Mouse (Mus musculus) embryonic facial prominence, embryonic 14.5 days (tissue): ENCODE measurements around the gene Rnase11. TPM values are rescaled to one million over a fixed set of nuclear protein-coding genes. Genes with fewer than 3 reads are reported as not detected.

Source experiments
- ATAC-seq: fragments of 200-750 bp; cut with Nextera tagmentation; 2 replicates; pipeline ENCODE4 v1.8.0; 2017; ENCODE audit warnings: low read depth, moderate number of reproducible peaks, moderate TSS enrichment
- DNase-seq: peaks from one replicate; pipeline ENCODE4 v3.0.0-alpha.2; 2015; ENCODE audit warnings: low spot score
- H3K27ac ChIP-seq: fragments of 300-500 bp; sonication (generic); replicated peaks from 2 replicates; pipeline ENCODE4 v1.5.1; 2014; ENCODE audit warnings: low read depth, mild to moderate bottlenecking, low read length, moderate library complexity
- H3K27me3 ChIP-seq: fragments of 300-500 bp; sonication (generic); replicated peaks from 2 replicates; pipeline ENCODE4 v1.6.1; 2014; ENCODE audit warnings: low read length; ENCODE audit not compliant: control insufficient read depth, insufficient read depth
- H3K36me3 ChIP-seq: fragments of 300-500 bp; sonication (generic); 2 replicates; pipeline ENCODE4 v1.6.1; 2014; ENCODE audit warnings: low read length, mixed read lengths; ENCODE audit not compliant: control insufficient read depth, insufficient read depth
- H3K4me1 ChIP-seq: fragments of 300-500 bp; sonication (generic); 2 replicates; pipeline ENCODE4 v1.6.1; 2014; ENCODE audit warnings: antibody characterized with exemption, low read length; ENCODE audit not compliant: control insufficient read depth, insufficient read depth
- H3K4me2 ChIP-seq: fragments of 300-500 bp; sonication (generic); 2 replicates; pipeline ENCODE4 v1.6.1; 2014; ENCODE audit warnings: low read depth, mild to moderate bottlenecking, low read length, moderate library complexity, mixed read lengths
- H3K4me3 ChIP-seq: fragments of 300-500 bp; sonication (generic); 2 replicates; pipeline ENCODE4 v1.5.1; 2014; ENCODE audit warnings: low read depth, mild to moderate bottlenecking, low read length
- H3K9ac ChIP-seq: fragments of 300-500 bp; sonication (generic); 2 replicates; pipeline ENCODE4 v1.6.1; 2014; ENCODE audit warnings: low read depth, mild to moderate bottlenecking, low read length, moderate library complexity, mixed read lengths
- H3K9me3 ChIP-seq: fragments of 300-500 bp; sonication (generic); 2 replicates; pipeline ENCODE4 v1.6.1; 2016; ENCODE audit warnings: low read length; ENCODE audit not compliant: control insufficient read depth
- WGBS: fragments of 180-500 bp; shearing (Covaris S2); extraction: QIAGEN DNeasy Blood & Tissue Kit; methylation state at CpG from one replicate; pipeline ENCODE4 v1.1.7; 2014; 5-methylcytosine and 5-hydroxymethylcytosine counted together
- polyA plus RNA-seq: library from polyadenylated mRNA; unstranded; fragments of >200 nt; fragmentation: Nextera tagmentation; extraction: Ambion mirVana; gene quantifications from 2 replicates; pipeline ENCODE4 v1.2.1, GENCODE M21; 2014

Gene Rnase11
- polyA plus RNA-seq, 1 experiment from 2014 or later: not detected

- Histone ChIP-seq H3K4me2 (no peak overlapping the region), H3K27me3 (peaks cover 2% of the 10 kb centered on the region; the same call in 1 of the 2 replicates), H3K36me3 (no peaks in the 10 kb centered on the region), H3K9me3 (no peaks in the 10 kb centered on the region), H3K9ac (no peak overlapping the region), H3K27ac (no peak overlapping the region), H3K4me3 (no peak overlapping the region), H3K4me1 (no peaks in the 10 kb centered on the region)
- ATAC-seq (no peak), DNase-seq (no peak)
- 77% methylated on average over 2 of the region's 2 CpGs for WGBS
These were observed 35.1 kb upstream of the Rnase11 start for GRCm38 (mm10) chr14:51085086-51085485.

- Histone ChIP-seq H3K36me3 (no peaks in the 10 kb centered on the region), H3K4me1 (no peaks in the 10 kb centered on the region), H3K9ac (peak overlapping the region; percentile 47), H3K4me3 (peak overlapping the region; percentile 44), H3K9me3 (no peaks in the 10 kb centered on the region), H3K27me3 (peaks cover 4% of the 10 kb centered on the region; the same call in 1 of the 2 replicates), H3K27ac (no peak overlapping the region), H3K4me2 (peak overlapping the region; percentile 62)
- DNase-seq: no peak
- WGBS: 8% methylated on average over 7 of the region's 7 CpGs
- ATAC-seq: no peak
These were observed 33.8 kb upstream of the Rnase11 start for GRCm38 (mm10) chr14:51083805-51084204.

- H3K4me2 ChIP-seq: peak overlapping the region; percentile 62
- H3K27me3 ChIP-seq: peaks cover 4% of the 10 kb centered on the region; the same call in 1 of the 2 replicates
- peak; percentile 73 for ATAC-seq
- no peaks in the 10 kb centered on the region for H3K4me1 ChIP-seq
- 2% methylated on average over 40 of the region's 40 CpGs for WGBS
- no peak overlapping the region for H3K27ac ChIP-seq
- DNase-seq: peak; percentile 70
- H3K9me3 ChIP-seq: no peaks in the 10 kb centered on the region
- no peaks in the 10 kb centered on the region for H3K36me3 ChIP-seq
- peak overlapping the region; percentile 47 for H3K9ac ChIP-seq
- peak overlapping the region; percentile 44 for H3K4me3 ChIP-seq
These were observed 32.9 kb upstream of the Rnase11 start for GRCm38 (mm10) chr14:51082599-51083581.

- Histone ChIP-seq H3K4me3 (no peak overlapping the region), H3K36me3 (no peaks in the 10 kb centered on the region), H3K27me3 (peaks cover 4% of the 10 kb centered on the region; the same call in 1 of the 2 replicates), H3K9me3 (no peaks in the 10 kb centered on the region), H3K27ac (no peak overlapping the region), H3K4me1 (no peaks in the 10 kb centered on the region), H3K4me2 (no peak overlapping the region), H3K9ac (no peak overlapping the region)
- ATAC-seq (no peak), DNase-seq (no peak)
- 83% methylated on average over 2 of the region's 2 CpGs for WGBS
These were observed 31.1 kb upstream of the Rnase11 start for GRCm38 (mm10) chr14:51081035-51081434.

- H3K9ac ChIP-seq: no peak overlapping the region
- no peak overlapping the region for H3K27ac ChIP-seq
- 87% methylated on average over 1 of the region's 1 CpGs for WGBS
- ATAC-seq: no peak
- no peaks in the 10 kb centered on the region for H3K36me3 ChIP-seq
- no peak overlapping the region for H3K4me3 ChIP-seq
- no peaks in the 10 kb centered on the region for H3K4me1 ChIP-seq
- no peaks in the 10 kb centered on the region for H3K9me3 ChIP-seq
- DNase-seq: no peak
- no peak overlapping the region for H3K4me2 ChIP-seq
- H3K27me3 ChIP-seq: peaks cover 4% of the 10 kb centered on the region; the same call in 1 of the 2 replicates
These were observed 29.2 kb upstream of the Rnase11 start for GRCm38 (mm10) chr14:51079180-51079579.

GRCm38 (mm10) chr14:51074335-51074734 lies 24.4 kb upstream of the Rnase11 start, which contains the start of gene Olfr750:
TSS of gene Olfr750 (minus strand) at chr14:51074435.
- Histone ChIP-seq H3K9ac (no peak within 1 kb of the TSS), H3K27me3 (no peaks in the 10 kb centered on the region), H3K4me3 (no peak within 1 kb of the TSS), H3K27ac (no peak within 1 kb of the TSS), H3K9me3 (no peaks in the 10 kb centered on the region), H3K36me3 (no peaks in the 10 kb centered on the region), H3K4me2 (no peak within 1 kb of the TSS), H3K4me1 (no peaks in the 10 kb centered on the region)
- no peak for ATAC-seq
- 82% methylated on average over 3 of the region's 3 CpGs for WGBS
- no peak for DNase-seq

- H3K27ac ChIP-seq: no peak overlapping the region
- no peaks in the 10 kb centered on the region for H3K9me3 ChIP-seq
- no peak overlapping the region for H3K4me3 ChIP-seq
- WGBS: 85% methylated on average over 2 of the region's 2 CpGs
- no peaks in the 10 kb centered on the region for H3K4me1 ChIP-seq
- H3K27me3 ChIP-seq: no peaks in the 10 kb centered on the region
- H3K36me3 ChIP-seq: no peaks in the 10 kb centered on the region
- no peak overlapping the region for H3K4me2 ChIP-seq
- no peak for ATAC-seq
- DNase-seq: no peak
- H3K9ac ChIP-seq: no peak overlapping the region
These were observed 19.7 kb upstream of the Rnase11 start for GRCm38 (mm10) chr14:51069617-51070016.

- Histone ChIP-seq H3K36me3 (no peaks in the 10 kb centered on the region), H3K9ac (no peak overlapping the region), H3K4me1 (no peaks in the 10 kb centered on the region), H3K4me2 (no peak overlapping the region), H3K27me3 (no peaks in the 10 kb centered on the region), H3K9me3 (no peaks in the 10 kb centered on the region), H3K27ac (no peak overlapping the region), H3K4me3 (no peak overlapping the region)
- WGBS: 81% methylated on average over 5 of the region's 5 CpGs
- ATAC-seq: no peak
- DNase-seq: no peak
These were observed 19.0 kb upstream of the Rnase11 start for GRCm38 (mm10) chr14:51068956-51069355.
